Mouse (Mus musculus): ENCODE measurements around the gene Catsperg1. TPM values are rescaled to one million over a fixed set of nuclear protein-coding genes. Genes with fewer than 3 reads are reported as not detected.
"Not testable (repeated sequence)": the region's sequence is repeated elsewhere in the genome, so short reads cannot be mapped to it uniquely, and the experiment has no call there.

Gene Catsperg1
- polyA plus RNA-seq, 1 experiment = 27.3 TPM

DNA sequence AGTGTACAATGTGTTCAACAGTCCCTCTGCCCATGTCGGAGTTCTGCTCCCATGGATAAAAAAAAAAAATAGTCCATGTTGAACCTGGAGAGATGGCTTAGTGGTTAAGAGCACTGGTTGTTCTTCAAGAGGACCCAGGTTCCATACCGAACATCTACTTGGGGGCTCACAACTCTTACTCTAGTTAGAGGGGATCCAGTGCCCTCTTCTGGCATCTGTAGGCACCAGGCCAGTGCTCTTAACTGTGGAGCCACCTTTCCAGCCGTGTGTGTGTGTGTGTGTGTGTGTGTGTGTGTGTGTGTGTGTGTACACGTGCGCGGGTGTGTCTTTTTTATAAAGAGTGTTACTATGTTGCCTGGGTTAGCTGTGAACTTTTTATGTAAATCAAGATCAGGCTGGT, 11.3 kb downstream of the Catsperg1 start:
- no peak overlapping the region for H3K9ac ChIP-seq (ENCODE audit: low read depth, poor library complexity, severe bottlenecking)
- no peaks in the 10 kb centered on the region for H3K9me3 ChIP-seq (replicated peaks; ENCODE audit: control insufficient read depth, insufficient read depth, low read length, poor library complexity, severe bottlenecking)
- H3K27me3 ChIP-seq (ENCODE audit: control insufficient read depth, insufficient read depth, low read length, poor library complexity, severe bottlenecking) = no peaks in the 10 kb centered on the region
- H3K4me1 ChIP-seq (ENCODE audit: control insufficient read depth, insufficient read depth, low read length) = no peaks in the 10 kb centered on the region
- TF ChIP-seq EP300 (IDR thresholded peaks at IDR 0.05; ENCODE audit: insufficient read depth, low read depth, low read length) = no peak
- no peak for TF ChIP-seq POLR2A (IDR thresholded peaks at IDR 0.05; ENCODE audit: insufficient read depth, low read length)
- TF ChIP-seq CTCF (IDR thresholded peaks at IDR 0.05; ENCODE audit: low read depth, low read length) = no peak
- no peak overlapping the region for H3K27ac ChIP-seq (ENCODE audit: insufficient read depth, low read length)
- no peak overlapping the region for H3K4me3 ChIP-seq (ENCODE audit: low read depth, low read length)
- no peaks in the 10 kb centered on the region for H3K36me3 ChIP-seq (ENCODE audit: control insufficient read depth, insufficient read depth, low read length, poor library complexity, severe bottlenecking)

DNA sequence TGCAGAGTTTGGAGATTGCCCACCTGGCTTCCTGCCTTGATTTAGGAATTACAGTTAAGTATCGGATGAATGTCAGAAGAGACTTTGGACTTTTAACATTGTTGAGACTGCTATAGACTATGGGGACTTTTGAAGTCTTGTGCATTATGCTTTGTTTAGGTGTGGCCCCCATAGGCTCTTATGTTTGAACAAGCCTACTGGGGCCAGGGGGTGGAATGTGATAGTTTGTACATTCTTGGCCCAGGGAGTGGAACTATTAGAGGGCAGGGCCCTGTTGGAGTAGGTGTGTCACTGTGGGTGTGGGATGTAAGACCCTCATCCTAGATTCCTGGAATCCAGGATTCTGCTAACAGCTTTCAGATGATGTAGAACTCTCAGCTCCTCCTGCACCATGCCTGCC, 19.6 kb downstream of the Catsperg1 start:
- not testable (repeated sequence) for H3K36me3 ChIP-seq (ENCODE audit: control insufficient read depth, insufficient read depth, low read length, poor library complexity, severe bottlenecking); H3K9ac ChIP-seq (ENCODE audit: low read depth, poor library complexity, severe bottlenecking); H3K27me3 ChIP-seq (ENCODE audit: control insufficient read depth, insufficient read depth, low read length, poor library complexity, severe bottlenecking); H3K27ac ChIP-seq (ENCODE audit: insufficient read depth, low read length); H3K4me1 ChIP-seq (ENCODE audit: control insufficient read depth, insufficient read depth, low read length); H3K4me3 ChIP-seq (ENCODE audit: low read depth, low read length); H3K9me3 ChIP-seq (replicated peaks; ENCODE audit: control insufficient read depth, insufficient read depth, low read length, poor library complexity, severe bottlenecking)

DNA sequence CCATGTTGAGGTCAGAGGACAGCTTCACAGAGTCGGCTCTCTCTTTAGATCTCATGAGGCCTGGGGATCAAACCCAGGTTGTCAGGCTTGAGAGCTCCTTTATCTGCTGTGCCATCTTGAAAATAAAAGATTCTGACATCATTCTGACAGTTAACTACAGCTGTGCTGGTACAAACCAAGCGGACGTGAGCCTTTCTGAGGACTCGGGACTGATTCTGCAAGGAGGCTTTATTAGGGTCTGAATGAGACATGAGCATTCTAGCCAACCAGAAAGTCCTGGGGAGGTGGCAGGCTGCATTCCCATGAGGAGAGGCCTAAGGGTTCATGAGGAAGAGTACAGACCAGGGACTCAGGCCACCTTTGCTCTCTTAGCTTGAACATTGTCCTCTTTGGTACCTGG, 32.5 kb downstream of the Catsperg1 start:
- not testable (repeated sequence) for H3K27ac ChIP-seq (ENCODE audit: insufficient read depth, low read length); H3K36me3 ChIP-seq (ENCODE audit: control insufficient read depth, insufficient read depth, low read length, poor library complexity, severe bottlenecking)

DNA sequence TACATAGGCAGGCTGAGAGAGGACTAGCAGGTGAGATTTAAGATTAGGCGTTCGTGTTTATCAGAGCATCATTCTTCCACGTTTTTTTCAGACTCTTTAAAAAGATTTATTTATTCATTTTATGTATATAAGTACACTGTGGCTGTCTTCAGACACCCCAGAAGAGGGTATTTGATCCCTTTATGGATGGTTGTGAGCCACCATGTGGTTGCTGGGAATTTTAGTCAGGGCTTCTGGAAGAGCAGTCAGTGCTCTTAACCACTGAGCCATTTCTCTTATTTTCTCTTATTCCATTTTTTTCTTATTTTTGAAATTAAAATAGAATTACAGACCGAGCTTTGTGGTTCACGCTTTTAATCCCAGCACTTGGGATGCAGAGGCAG, 33.0 kb downstream of the Catsperg1 start:
- no peaks in the 10 kb centered on the region for H3K27me3 ChIP-seq (ENCODE audit: control insufficient read depth, insufficient read depth, low read length, poor library complexity, severe bottlenecking)
- peaks cover 5% of the 10 kb centered on the region for H3K36me3 ChIP-seq (ENCODE audit: control insufficient read depth, insufficient read depth, low read length, poor library complexity, severe bottlenecking)
- no peaks in the 10 kb centered on the region for H3K9me3 ChIP-seq (replicated peaks; ENCODE audit: control insufficient read depth, insufficient read depth, low read length, poor library complexity, severe bottlenecking)
- TF ChIP-seq EP300 (IDR thresholded peaks at IDR 0.05; ENCODE audit: insufficient read depth, low read depth, low read length) (no peak), CTCF (IDR thresholded peaks at IDR 0.05; ENCODE audit: low read depth, low read length) (no peak), POLR2A (IDR thresholded peaks at IDR 0.05; ENCODE audit: insufficient read depth, low read length) (no peak)
- H3K9ac ChIP-seq (ENCODE audit: low read depth, poor library complexity, severe bottlenecking) = no peak overlapping the region
- no peaks in the 10 kb centered on the region for H3K4me1 ChIP-seq (ENCODE audit: control insufficient read depth, insufficient read depth, low read length)
- H3K27ac ChIP-seq (ENCODE audit: insufficient read depth, low read length) = no peak overlapping the region
- H3K4me3 ChIP-seq (ENCODE audit: low read depth, low read length) = no peak overlapping the region

More for the DNA sequence above, 32.5 kb downstream of the Catsperg1 start:
- H3K9me3 ChIP-seq (replicated peaks; ENCODE audit: control insufficient read depth, insufficient read depth, low read length, poor library complexity, severe bottlenecking); H3K27me3 ChIP-seq (ENCODE audit: control insufficient read depth, insufficient read depth, low read length, poor library complexity, severe bottlenecking); H3K4me1 ChIP-seq (ENCODE audit: control insufficient read depth, insufficient read depth, low read length); H3K4me3 ChIP-seq (ENCODE audit: low read depth, low read length); H3K9ac ChIP-seq (ENCODE audit: low read depth, poor library complexity, severe bottlenecking): not testable (repeated sequence)

DNA sequence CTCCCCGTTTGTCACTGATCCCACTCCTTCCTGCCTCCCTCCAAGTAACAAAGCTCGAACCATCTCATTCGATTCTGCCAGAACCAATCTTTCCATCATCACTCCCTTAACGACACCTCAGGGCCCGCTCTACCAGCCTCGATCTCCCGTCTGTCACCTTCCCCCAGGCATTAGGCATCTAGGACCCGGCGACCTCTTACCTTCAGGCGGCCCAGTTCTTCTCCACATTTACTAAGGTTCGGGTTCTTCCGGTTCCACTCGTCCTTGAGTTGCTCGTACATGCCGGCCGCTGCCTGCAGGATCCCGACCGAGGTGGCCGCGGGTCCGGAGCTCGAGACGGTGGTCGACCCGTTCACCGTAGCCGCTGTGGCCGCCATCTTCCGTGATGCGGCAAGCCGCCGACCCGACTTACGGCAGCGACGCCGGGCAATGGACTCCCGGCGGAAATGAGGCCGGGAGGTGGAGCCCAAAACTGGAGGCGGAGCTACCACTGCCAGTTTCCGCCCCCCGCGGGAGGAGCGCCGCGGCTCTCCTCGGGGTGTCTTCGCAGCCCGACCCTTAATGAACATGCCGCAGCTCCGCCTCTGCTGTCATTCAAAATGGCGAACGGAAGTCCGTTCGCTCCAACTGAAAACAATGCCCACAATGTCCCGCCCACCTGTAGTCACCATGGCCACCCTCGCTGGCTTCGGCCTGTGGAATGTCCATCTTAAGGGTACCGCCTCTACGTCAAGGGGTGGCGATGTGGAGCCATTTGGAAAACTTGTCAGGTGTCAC, 33.6 kb downstream of the Catsperg1 start, which contains the start of gene Psmd8:
TSS of gene Psmd8 (minus strand) at position 625 of the 777 bp plus-strand sequence.
- Histone ChIP-seq H3K27me3 (ENCODE audit: control insufficient read depth, insufficient read depth, low read length, poor library complexity, severe bottlenecking) (no peaks in the 10 kb centered on the region), H3K4me3 (ENCODE audit: low read depth, low read length) (peak within 1 kb of the TSS; percentile 90), H3K4me1 (ENCODE audit: control insufficient read depth, insufficient read depth, low read length) (no peaks in the 10 kb centered on the region), H3K9ac (ENCODE audit: low read depth, poor library complexity, severe bottlenecking) (peak within 1 kb of the TSS; percentile 82), H3K9me3 (replicated peaks; ENCODE audit: control insufficient read depth, insufficient read depth, low read length, poor library complexity, severe bottlenecking) (no peaks in the 10 kb centered on the region), H3K36me3 (ENCODE audit: control insufficient read depth, insufficient read depth, low read length, poor library complexity, severe bottlenecking) (peaks cover 11% of the 10 kb centered on the region), H3K27ac (ENCODE audit: insufficient read depth, low read length) (no peak within 1 kb of the TSS)
- TF ChIP-seq POLR2A (IDR thresholded peaks at IDR 0.05; ENCODE audit: insufficient read depth, low read length) (peak; percentile 89), CTCF (IDR thresholded peaks at IDR 0.05; ENCODE audit: low read depth, low read length) (peak; percentile 53), EP300 (IDR thresholded peaks at IDR 0.05; ENCODE audit: insufficient read depth, low read depth, low read length) (0 out of 2 replicates have a peak, but pooled peaks have one; percentile 21)

DNA sequence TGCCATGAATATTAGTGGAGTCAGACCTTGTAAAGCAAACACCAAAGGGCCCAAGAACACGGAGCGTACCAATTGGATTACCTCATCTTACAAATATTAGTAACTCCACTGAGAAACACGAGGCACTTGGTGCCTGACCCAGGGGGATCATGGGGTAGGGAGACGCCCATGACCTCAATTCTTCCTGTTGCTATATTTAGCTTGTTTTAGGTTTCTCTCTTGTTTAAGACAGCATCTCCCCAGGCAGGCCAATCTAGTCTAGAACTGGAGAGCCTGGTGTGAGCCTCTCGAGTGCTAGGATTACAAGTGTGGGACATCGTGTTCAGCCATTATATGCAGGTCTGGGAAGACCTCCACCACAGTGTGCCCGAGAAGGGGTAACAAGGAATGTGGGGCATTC, 34.5 kb downstream of the Catsperg1 start:
- H3K27ac ChIP-seq (ENCODE audit: insufficient read depth, low read length) = no peak overlapping the region
- peaks cover 13% of the 10 kb centered on the region for H3K36me3 ChIP-seq (ENCODE audit: control insufficient read depth, insufficient read depth, low read length, poor library complexity, severe bottlenecking)
- H3K9me3 ChIP-seq (replicated peaks; ENCODE audit: control insufficient read depth, insufficient read depth, low read length, poor library complexity, severe bottlenecking) = no peaks in the 10 kb centered on the region
- peak overlapping the region; percentile 82 for H3K9ac ChIP-seq (ENCODE audit: low read depth, poor library complexity, severe bottlenecking)
- H3K4me3 ChIP-seq (ENCODE audit: low read depth, low read length) = peak overlapping the region; percentile 90
- no peaks in the 10 kb centered on the region for H3K27me3 ChIP-seq (ENCODE audit: control insufficient read depth, insufficient read depth, low read length, poor library complexity, severe bottlenecking)
- no peak for TF ChIP-seq EP300 (IDR thresholded peaks at IDR 0.05; ENCODE audit: insufficient read depth, low read depth, low read length)
- TF ChIP-seq CTCF (IDR thresholded peaks at IDR 0.05; ENCODE audit: low read depth, low read length) = no peak
- no peak for TF ChIP-seq POLR2A (IDR thresholded peaks at IDR 0.05; ENCODE audit: insufficient read depth, low read length)
- no peaks in the 10 kb centered on the region for H3K4me1 ChIP-seq (ENCODE audit: control insufficient read depth, insufficient read depth, low read length)
